Mouse (Mus musculus): ENCODE measurements at regions not wholly inside any gene's neighbourhood (a gene's known extent, or its start where the extent isn't known, plus 50 kb on each side); places are given as distances from the start of the nearest gene placed in this dataset.

DNA sequence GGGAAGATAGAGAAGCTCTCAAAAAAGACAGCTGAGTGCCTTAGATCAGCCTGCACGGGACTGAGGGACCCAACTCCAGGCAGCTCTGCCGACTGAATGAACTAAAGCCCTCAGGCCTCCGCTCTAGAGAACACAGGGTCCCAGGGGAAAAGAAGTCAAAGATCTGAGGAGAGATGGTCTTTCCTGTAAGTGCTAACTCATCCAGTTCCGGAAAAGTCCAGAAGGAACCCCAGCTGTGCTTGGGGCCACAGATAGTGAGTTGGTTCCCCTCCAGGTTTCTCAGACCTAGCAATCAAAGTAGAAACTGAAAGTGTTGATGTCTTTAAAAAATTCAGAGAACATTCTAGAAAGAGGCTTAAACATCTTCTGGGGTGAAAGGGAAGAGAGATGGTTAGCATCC, 220.0 kb downstream of the Rybp start:
- 85% methylated on average over 4 of the region's 4 CpGs for WGBS

DNA sequence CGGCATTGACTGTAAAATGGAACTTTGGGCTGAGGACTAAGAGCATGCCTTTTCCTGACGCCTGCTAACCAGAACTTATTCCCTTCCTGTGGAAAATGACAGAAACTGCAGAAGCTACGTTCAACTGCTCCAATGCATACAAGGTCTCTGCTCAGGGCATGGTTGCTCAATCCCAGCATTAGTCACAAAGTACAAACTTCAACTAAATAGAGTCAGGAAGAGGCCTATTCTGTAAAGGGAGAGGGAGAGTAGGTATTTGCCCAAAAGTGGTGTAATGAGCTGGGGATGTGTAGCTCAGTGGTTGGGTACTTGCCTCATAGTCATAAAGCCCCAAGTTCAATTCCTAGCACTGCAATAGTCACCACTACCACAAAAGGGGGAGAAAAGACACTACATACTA, 221.7 kb downstream of the Rybp start:
- no peaks in the 10 kb centered on the region for H3K36me3 ChIP-seq (ENCODE audit: control insufficient read depth, insufficient read depth, low read length)
- H3K27ac ChIP-seq (ENCODE audit: low read length) = no peak overlapping the region
- no peak for ATAC-seq
- WGBS = 97% methylated on average over 3 of the region's 3 CpGs
- no peaks in the 10 kb centered on the region for H3K9me3 ChIP-seq (replicated peaks; ENCODE audit: control insufficient read depth, low read length, poor library complexity, severe bottlenecking)
- H3K4me3 ChIP-seq (ENCODE audit: low read depth, low read length) = no peak overlapping the region
- H3K27me3 ChIP-seq (ENCODE audit: control insufficient read depth, insufficient read depth, low read depth, low read length) = peaks cover 3% of the 10 kb centered on the region; the same call in 1 of the 2 replicates
- no peak overlapping the region for H3K4me2 ChIP-seq (ENCODE audit: low read length)
- H3K4me1 ChIP-seq (ENCODE audit: control insufficient read depth, insufficient read depth, low read length) = no peaks in the 10 kb centered on the region
- no peak overlapping the region for H3K9ac ChIP-seq (ENCODE audit: low read depth, low read length)

More for the DNA sequence above, 220.0 kb downstream of the Rybp start:
- no peaks in the 10 kb centered on the region for H3K4me1 ChIP-seq (ENCODE audit: control insufficient read depth, insufficient read depth, low read length)
- no peak overlapping the region for H3K27ac ChIP-seq (ENCODE audit: low read length)
- H3K36me3 ChIP-seq (ENCODE audit: control insufficient read depth, insufficient read depth, low read length) = no peaks in the 10 kb centered on the region
- no peaks in the 10 kb centered on the region for H3K9me3 ChIP-seq (replicated peaks; ENCODE audit: control insufficient read depth, low read length, poor library complexity, severe bottlenecking)
- H3K4me2 ChIP-seq (ENCODE audit: low read length) = no peak overlapping the region
- no peak overlapping the region for H3K4me3 ChIP-seq (ENCODE audit: low read depth, low read length)
- H3K9ac ChIP-seq (ENCODE audit: low read depth, low read length) = no peak overlapping the region
- H3K27me3 ChIP-seq (ENCODE audit: control insufficient read depth, insufficient read depth, low read depth, low read length) = peaks cover 3% of the 10 kb centered on the region; the same call in 1 of the 2 replicates
- no peak for ATAC-seq

DNA sequence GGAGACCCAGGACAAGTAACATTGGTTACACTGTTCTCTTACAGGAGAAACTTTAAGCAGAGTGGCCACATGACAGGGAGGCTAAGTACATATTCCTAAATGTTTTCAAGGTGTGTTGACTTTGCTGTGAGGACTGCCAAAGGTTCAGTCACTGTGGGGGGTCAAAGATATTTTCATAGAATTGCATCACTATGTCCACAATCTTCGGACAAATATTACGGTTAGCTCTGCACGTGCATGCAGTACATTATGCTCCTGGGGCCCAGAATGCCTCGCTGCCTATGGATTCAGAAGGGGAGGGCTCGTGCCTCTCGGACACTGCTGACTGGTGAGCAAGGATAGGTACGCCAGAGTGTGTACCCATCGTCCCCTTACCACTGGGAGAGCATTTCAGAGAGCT, 224.3 kb downstream of the Rybp start:
- Histone ChIP-seq H3K27me3 (ENCODE audit: control insufficient read depth, insufficient read depth, low read depth, low read length) (no peaks in the 10 kb centered on the region), H3K9ac (ENCODE audit: low read depth, low read length) (no peak overlapping the region), H3K27ac (ENCODE audit: low read length) (no peak overlapping the region), H3K9me3 (replicated peaks; ENCODE audit: control insufficient read depth, low read length, poor library complexity, severe bottlenecking) (no peaks in the 10 kb centered on the region), H3K36me3 (ENCODE audit: control insufficient read depth, insufficient read depth, low read length) (no peaks in the 10 kb centered on the region), H3K4me1 (ENCODE audit: control insufficient read depth, insufficient read depth, low read length) (no peaks in the 10 kb centered on the region; the same call in 1 of the 2 replicates), H3K4me3 (ENCODE audit: low read depth, low read length) (no peak overlapping the region), H3K4me2 (ENCODE audit: low read length) (no peak overlapping the region)
- 87% methylated on average over 8 of the region's 8 CpGs for WGBS
- ATAC-seq = no peak

DNA sequence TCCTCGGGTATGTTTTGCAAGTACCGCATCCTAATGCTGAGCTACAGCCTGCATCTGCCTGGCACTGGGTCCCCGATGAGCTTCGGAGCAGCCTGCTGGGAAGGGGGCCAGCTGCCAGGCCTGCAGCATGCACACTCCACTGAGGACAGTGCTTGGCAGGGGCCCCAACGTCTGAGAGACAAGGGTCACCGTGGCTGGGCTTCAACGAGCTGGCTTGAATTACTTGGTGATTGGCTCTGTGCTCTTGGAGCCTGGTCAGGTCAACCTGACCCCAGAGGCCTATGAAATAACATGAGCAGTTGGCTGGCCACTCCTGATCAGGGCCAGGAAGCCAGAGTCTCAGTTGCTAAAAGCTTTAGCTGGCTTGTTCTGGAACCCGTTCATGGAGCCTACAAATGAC, 227.5 kb downstream of the Rybp start:
- Histone ChIP-seq H3K9ac (ENCODE audit: low read depth, low read length) (no peak overlapping the region), H3K4me1 (ENCODE audit: control insufficient read depth, insufficient read depth, low read length) (no peaks in the 10 kb centered on the region; the same call in 1 of the 2 replicates), H3K4me2 (ENCODE audit: low read length) (no peak overlapping the region), H3K36me3 (ENCODE audit: control insufficient read depth, insufficient read depth, low read length) (no peaks in the 10 kb centered on the region), H3K4me3 (ENCODE audit: low read depth, low read length) (no peak overlapping the region), H3K9me3 (replicated peaks; ENCODE audit: control insufficient read depth, low read length, poor library complexity, severe bottlenecking) (no peaks in the 10 kb centered on the region), H3K27ac (ENCODE audit: low read length) (no peak overlapping the region), H3K27me3 (ENCODE audit: control insufficient read depth, insufficient read depth, low read depth, low read length) (no peaks in the 10 kb centered on the region)
- WGBS = 60% methylated on average over 8 of the region's 8 CpGs
- peak; percentile 86 for ATAC-seq

DNA sequence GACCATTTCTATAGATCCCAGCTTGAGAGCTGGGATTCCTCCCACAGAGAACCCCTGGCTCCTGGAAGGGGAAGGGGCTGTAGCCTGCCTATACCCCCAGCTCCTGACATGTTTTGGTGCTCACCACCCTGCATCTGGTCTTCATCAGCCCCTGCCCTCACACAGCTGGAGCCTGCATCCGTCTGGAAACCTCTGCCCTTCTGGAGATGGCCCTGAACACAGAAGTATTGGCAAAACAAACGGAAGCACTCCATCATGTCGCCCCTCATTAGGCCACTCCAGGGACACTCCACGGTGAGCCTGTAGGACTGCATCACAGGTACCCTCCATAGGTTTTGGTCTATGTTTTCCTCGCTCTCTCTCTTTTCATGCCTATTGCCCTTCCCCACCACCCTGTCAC, 231.3 kb downstream of the Rybp start:
- Histone ChIP-seq H3K9me3 (replicated peaks; ENCODE audit: control insufficient read depth, low read length, poor library complexity, severe bottlenecking) (no peaks in the 10 kb centered on the region), H3K36me3 (ENCODE audit: control insufficient read depth, insufficient read depth, low read length) (no peaks in the 10 kb centered on the region), H3K9ac (ENCODE audit: low read depth, low read length) (no peak overlapping the region), H3K27me3 (ENCODE audit: control insufficient read depth, insufficient read depth, low read depth, low read length) (no peaks in the 10 kb centered on the region; the same call in 1 of the 2 replicates), H3K4me3 (ENCODE audit: low read depth, low read length) (no peak overlapping the region), H3K4me1 (ENCODE audit: control insufficient read depth, insufficient read depth, low read length) (no peaks in the 10 kb centered on the region; the same call in 1 of the 2 replicates), H3K27ac (ENCODE audit: low read length) (no peak overlapping the region), H3K4me2 (ENCODE audit: low read length) (no peak overlapping the region)
- 80% methylated on average over 5 of the region's 5 CpGs for whole genome bisulfite sequencing
- no peak for ATAC-seq

DNA sequence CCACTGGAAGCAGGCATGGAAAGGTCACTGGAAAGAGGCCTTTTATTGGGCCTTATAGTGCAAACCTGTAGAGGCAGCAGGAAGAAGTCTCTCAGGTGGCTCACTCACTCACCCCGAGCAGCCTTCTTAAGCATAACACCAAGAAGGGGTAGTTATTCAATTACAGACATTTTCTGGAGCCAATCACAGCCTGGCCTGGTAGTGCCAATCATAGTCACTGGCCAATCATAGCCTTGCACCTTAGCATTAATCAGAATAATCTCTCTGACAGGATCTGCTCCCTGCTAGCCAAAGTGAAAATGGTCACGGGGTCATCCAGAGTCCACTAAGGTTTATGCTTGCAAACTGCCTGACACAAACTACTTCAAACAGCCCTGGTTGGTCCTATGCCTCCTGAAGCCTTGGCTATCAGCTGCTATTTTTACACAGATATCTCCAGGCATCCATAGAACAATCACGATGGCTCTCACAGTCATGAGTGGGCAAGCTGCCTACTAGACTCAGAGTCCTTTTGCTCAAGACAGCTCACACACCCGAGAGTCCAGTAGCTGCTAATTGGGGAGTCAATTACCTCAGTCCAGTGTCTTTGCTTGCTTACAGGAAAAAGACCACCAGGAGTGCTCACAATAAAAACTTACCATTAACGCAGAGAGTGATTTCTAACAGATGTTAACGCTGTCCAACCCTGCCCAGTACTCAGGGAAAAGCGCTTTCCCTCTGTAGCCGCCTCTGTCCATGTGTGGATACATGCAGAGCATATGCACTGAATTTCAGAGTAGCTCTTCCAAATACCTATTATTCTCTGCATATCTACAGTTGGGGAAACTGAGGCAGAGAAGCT, 234.1 kb downstream of the Rybp start:
- H3K36me3 ChIP-seq (ENCODE audit: control insufficient read depth, insufficient read depth, low read length) = no peaks in the 10 kb centered on the region
- no peaks in the 10 kb centered on the region for H3K9me3 ChIP-seq (replicated peaks; ENCODE audit: control insufficient read depth, low read length, poor library complexity, severe bottlenecking)
- H3K27ac ChIP-seq (ENCODE audit: low read length) = no peak overlapping the region
- no peak for ATAC-seq
- no peak overlapping the region for H3K4me3 ChIP-seq (ENCODE audit: low read depth, low read length)
- 76% methylated on average over 8 of the region's 8 CpGs for WGBS
- no peak overlapping the region for H3K9ac ChIP-seq (ENCODE audit: low read depth, low read length)
- no peaks in the 10 kb centered on the region; the same call in 1 of the 2 replicates for H3K27me3 ChIP-seq (ENCODE audit: control insufficient read depth, insufficient read depth, low read depth, low read length)
- no peak overlapping the region for H3K4me2 ChIP-seq (ENCODE audit: low read length)
- H3K4me1 ChIP-seq (ENCODE audit: control insufficient read depth, insufficient read depth, low read length) = no peaks in the 10 kb centered on the region

DNA sequence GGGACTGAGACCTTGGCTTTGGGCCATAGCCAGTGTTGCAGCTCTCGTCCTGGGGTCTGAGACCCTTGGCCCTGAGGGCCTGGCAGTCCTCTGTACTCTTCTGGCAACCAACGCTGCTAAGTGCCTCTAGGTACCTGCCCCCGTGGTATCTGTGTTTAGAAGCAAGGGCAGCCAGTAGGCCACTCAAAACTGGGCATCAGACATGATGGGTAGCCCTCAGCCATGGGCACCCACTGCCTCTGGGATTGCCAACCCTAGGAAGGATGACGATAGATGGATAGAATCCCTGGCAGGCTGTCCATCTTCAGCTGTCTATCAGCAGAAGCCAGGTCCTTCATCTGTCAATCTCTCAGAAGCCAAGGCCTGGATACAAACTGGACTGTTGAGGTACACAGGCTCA, 234.9 kb downstream of the Rybp start:
- 87% methylated on average over 4 of the region's 4 CpGs for WGBS
- no peak overlapping the region for H3K4me2 ChIP-seq (ENCODE audit: low read length)
- no peaks in the 10 kb centered on the region for H3K36me3 ChIP-seq (ENCODE audit: control insufficient read depth, insufficient read depth, low read length)
- H3K27ac ChIP-seq (ENCODE audit: low read length) = no peak overlapping the region
- H3K27me3 ChIP-seq (ENCODE audit: control insufficient read depth, insufficient read depth, low read depth, low read length) = no peaks in the 10 kb centered on the region; the same call in 1 of the 2 replicates
- no peak for ATAC-seq
- H3K9me3 ChIP-seq (replicated peaks; ENCODE audit: control insufficient read depth, low read length, poor library complexity, severe bottlenecking) = no peaks in the 10 kb centered on the region
- no peak overlapping the region for H3K9ac ChIP-seq (ENCODE audit: low read depth, low read length)
- no peak overlapping the region for H3K4me3 ChIP-seq (ENCODE audit: low read depth, low read length)
- no peaks in the 10 kb centered on the region for H3K4me1 ChIP-seq (ENCODE audit: control insufficient read depth, insufficient read depth, low read length)

DNA sequence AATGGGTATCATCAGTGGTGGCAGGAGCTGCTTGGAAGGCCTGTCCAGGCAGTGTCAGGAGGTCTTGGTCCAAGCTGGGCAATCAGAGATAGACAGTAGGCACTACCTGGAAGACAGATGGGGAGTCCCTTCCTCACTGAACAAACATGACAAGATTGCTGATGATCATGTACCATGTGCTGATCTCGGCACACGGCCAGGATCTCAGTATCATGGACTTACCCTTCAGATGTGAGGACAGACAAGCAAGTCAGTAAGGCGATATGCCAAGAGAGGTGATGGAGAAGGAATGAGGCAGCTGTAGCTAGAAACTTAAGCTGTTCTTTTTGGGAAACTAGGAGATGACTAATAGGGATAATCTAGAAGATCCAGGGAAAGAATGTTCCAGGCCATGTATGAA, 238.2 kb downstream of the Rybp start:
- no peak overlapping the region for H3K27ac ChIP-seq (ENCODE audit: low read length)
- no peak for ATAC-seq
- H3K27me3 ChIP-seq (ENCODE audit: control insufficient read depth, insufficient read depth, low read depth, low read length) = no peaks in the 10 kb centered on the region; the same call in none of the 2 replicates
- H3K4me3 ChIP-seq (ENCODE audit: low read depth, low read length) = no peak overlapping the region
- WGBS = 97% methylated on average over 3 of the region's 3 CpGs
- H3K36me3 ChIP-seq (ENCODE audit: control insufficient read depth, insufficient read depth, low read length) = no peaks in the 10 kb centered on the region
- H3K9ac ChIP-seq (ENCODE audit: low read depth, low read length) = no peak overlapping the region
- H3K9me3 ChIP-seq (replicated peaks; ENCODE audit: control insufficient read depth, low read length, poor library complexity, severe bottlenecking) = no peaks in the 10 kb centered on the region
- peaks cover 9% of the 10 kb centered on the region for H3K4me1 ChIP-seq (ENCODE audit: control insufficient read depth, insufficient read depth, low read length)
- H3K4me2 ChIP-seq (ENCODE audit: low read length) = no peak overlapping the region

DNA sequence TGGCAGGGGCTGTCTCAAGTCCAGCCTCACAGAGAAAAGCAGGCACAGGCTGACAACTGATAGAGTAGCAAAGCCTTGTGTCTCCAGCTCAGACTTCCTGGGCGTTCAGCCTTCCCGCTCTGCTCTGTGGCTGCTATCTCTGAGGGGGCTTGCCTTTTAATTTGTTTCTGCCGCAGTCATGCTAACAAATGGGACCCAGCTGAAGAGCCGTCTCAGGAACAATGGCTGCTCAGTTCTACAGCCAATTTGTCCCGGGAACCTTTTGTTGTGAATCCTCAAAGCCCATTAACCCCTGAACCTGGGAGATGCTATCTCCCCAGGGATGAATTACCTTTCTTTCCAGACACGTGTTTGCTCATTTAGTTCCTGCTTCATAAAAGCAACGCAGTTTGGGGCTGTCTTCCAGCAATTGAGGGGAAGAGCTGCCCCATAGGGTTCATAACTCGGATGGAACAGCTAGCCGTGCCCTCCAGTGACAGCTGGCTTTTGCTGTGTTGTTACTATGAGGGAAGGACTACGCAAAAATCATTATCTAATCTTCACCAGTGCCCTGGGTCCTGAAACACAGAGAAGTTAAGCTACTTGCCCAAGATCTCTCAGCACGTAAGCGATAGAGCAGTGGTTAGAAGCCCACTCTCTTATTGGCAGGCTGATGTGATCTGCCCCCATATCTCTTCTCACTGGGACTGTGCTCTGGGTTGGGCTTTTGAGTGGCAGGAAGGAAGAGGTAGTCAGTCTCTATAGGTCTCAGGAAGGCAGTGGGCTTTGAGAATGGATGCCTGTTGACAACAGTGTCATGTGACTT, 240.9 kb downstream of the Rybp start:
- Histone ChIP-seq H3K36me3 (ENCODE audit: control insufficient read depth, insufficient read depth, low read length) (no peaks in the 10 kb centered on the region), H3K9ac (ENCODE audit: low read depth, low read length) (no peak overlapping the region), H3K27me3 (ENCODE audit: control insufficient read depth, insufficient read depth, low read depth, low read length) (no peaks in the 10 kb centered on the region; the same call in none of the 2 replicates), H3K27ac (ENCODE audit: low read length) (no peak overlapping the region), H3K4me3 (ENCODE audit: low read depth, low read length) (no peak overlapping the region), H3K9me3 (replicated peaks; ENCODE audit: control insufficient read depth, low read length, poor library complexity, severe bottlenecking) (no peaks in the 10 kb centered on the region), H3K4me2 (ENCODE audit: low read length) (no peak overlapping the region), H3K4me1 (ENCODE audit: control insufficient read depth, insufficient read depth, low read length) (peaks cover 9% of the 10 kb centered on the region)
- WGBS = 17% methylated on average over 12 of the region's 12 CpGs
- peak; percentile 32; the same call in 1 of the 2 replicates for ATAC-seq

All from midbrain, embryonic 16.5 days (tissue).